Mouse (Mus musculus) spleen, postnatal 4 days (tissue): ENCODE measurements at regions not wholly inside any gene's neighbourhood (a gene's known extent, or its start where the extent isn't known, plus 50 kb on each side); places are given as distances from the start of the nearest gene placed in this dataset.

Experiments used
- DNase-seq, 2 experiments: peaks; one replicate each; pipeline ENCODE4 v3.0.0; 2022; ENCODE audit warnings: low spot score in 2 of 2

GRCm38 (mm10) chr14:72371702-72372277, 119.8 kb downstream of the Gm9195 start:
- DNase-seq, result peak; percentile 39 to 84

- no peak for DNase-seq
Measured at GRCm38 (mm10) chr14:72360829-72361520, 130.7 kb downstream of the Gm9195 start.

- no peak for DNase-seq
Measured at GRCm38 (mm10) chr14:72360181-72360580, 131.5 kb downstream of the Gm9195 start.

- no peak for DNase-seq
Measured at GRCm38 (mm10) chr14:72357915-72358314, 133.7 kb downstream of the Gm9195 start.

GRCm38 (mm10) chr14:72342181-72342580, 149.5 kb downstream of the Gm9195 start:
- no peak for DNase-seq

GRCm38 (mm10) chr14:72341590-72342154, 150.0 kb downstream of the Gm9195 start:
- DNase-seq, result no peak

- no peak for DNase-seq
Measured at GRCm38 (mm10) chr14:72338046-72338445, 153.6 kb downstream of the Gm9195 start.

GRCm38 (mm10) chr14:72303856-72304255, 187.8 kb downstream of the Gm9195 start:
- DNase-seq, result no peak

GRCm38 (mm10) chr14:72300026-72300425, 191.6 kb downstream of the Gm9195 start:
- no peak for DNase-seq

- DNase-seq, result no peak
Measured at GRCm38 (mm10) chr14:72294631-72295030, 197.0 kb downstream of the Gm9195 start.

- DNase-seq, result no peak
Measured at GRCm38 (mm10) chr14:72293677-72294387, 197.8 kb downstream of the Gm9195 start.

GRCm38 (mm10) chr14:72292656-72293299, 198.9 kb downstream of the Gm9195 start:
- DNase-seq, result no peak

GRCm38 (mm10) chr14:72277309-72277708, 214.3 kb downstream of the Gm9195 start:
- no peak for DNase-seq

GRCm38 (mm10) chr14:72259255-72259654, 232.4 kb downstream of the Gm9195 start:
- DNase-seq, result no peak

- DNase-seq, result no peak
Measured at GRCm38 (mm10) chr14:72241872-72242271, 249.8 kb downstream of the Gm9195 start.

GRCm38 (mm10) chr14:72240272-72240671, 251.4 kb downstream of the Gm9195 start:
- no peak for DNase-seq

GRCm38 (mm10) chr14:72238344-72238743, 253.3 kb downstream of the Gm9195 start:
- no peak for DNase-seq

GRCm38 (mm10) chr14:72234234-72235075, 257.2 kb downstream of the Gm9195 start:
- no peak for DNase-seq

- no peak for DNase-seq
Measured at GRCm38 (mm10) chr14:72227853-72228252, 263.8 kb downstream of the Gm9195 start.

GRCm38 (mm10) chr14:72227441-72227840, 264.2 kb downstream of the Gm9195 start:
- DNase-seq, result no peak

GRCm38 (mm10) chr14:72226946-72227345, 264.7 kb downstream of the Gm9195 start:
- DNase-seq, result no peak
